Mouse (Mus musculus): ENCODE measurements around the gene Bcas3. TPM values are rescaled to one million over a fixed set of nuclear protein-coding genes. Genes with fewer than 3 reads are reported as not detected.

Bcas3 gene
- polyA plus RNA-seq, 1 experiment from 2014 or later = 44.3 TPM

DNA sequence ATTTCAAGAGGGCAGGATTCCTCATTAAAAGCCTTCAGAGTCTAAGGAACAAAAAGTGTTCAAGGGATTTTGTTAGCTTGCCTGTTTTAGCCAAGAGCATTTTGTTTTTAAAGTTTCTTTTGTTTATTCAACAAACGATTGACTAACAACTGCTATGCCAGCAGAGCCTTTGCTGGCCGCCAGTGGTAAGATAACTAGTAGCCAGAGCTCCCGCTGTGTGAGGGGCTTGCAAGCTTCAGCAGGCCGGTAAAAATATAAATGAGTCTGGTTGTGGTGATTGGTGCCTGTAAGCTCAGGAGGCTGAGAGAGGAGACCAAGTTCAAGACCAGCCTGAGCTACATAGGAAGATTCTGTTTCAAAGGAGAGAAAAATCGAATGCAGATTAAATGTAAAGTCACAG is 385.6 kb downstream of the Bcas3 start:
- no peak overlapping the region for H3K4me3 ChIP-seq (ENCODE audit: low read depth, low read length)
- no peaks in the 10 kb centered on the region for H3K27me3 ChIP-seq (ENCODE audit: control insufficient read depth, insufficient read depth, low read length)
- no peaks in the 10 kb centered on the region for H3K9me3 ChIP-seq (ENCODE audit: control insufficient read depth, low read length)
- no peaks in the 10 kb centered on the region for H3K36me3 ChIP-seq (ENCODE audit: control insufficient read depth, insufficient read depth, low read length)
- H3K9ac ChIP-seq (ENCODE audit: low read length) = no peak overlapping the region
- ATAC-seq (ENCODE audit: insufficient read depth, low FRiP score, low TSS enrichment) = no peak
- H3K27ac ChIP-seq (ENCODE audit: low read depth, low read length) = no peak overlapping the region
- DNase-seq (ENCODE audit: low spot score) = no peak
- H3K4me2 ChIP-seq (ENCODE audit: low read depth) = no peak overlapping the region
- WGBS = 26% methylated on average over 5 of the region's 5 CpGs
- peaks cover 17% of the 10 kb centered on the region for H3K4me1 ChIP-seq (ENCODE audit: control insufficient read depth, insufficient read depth, low read length)

DNA sequence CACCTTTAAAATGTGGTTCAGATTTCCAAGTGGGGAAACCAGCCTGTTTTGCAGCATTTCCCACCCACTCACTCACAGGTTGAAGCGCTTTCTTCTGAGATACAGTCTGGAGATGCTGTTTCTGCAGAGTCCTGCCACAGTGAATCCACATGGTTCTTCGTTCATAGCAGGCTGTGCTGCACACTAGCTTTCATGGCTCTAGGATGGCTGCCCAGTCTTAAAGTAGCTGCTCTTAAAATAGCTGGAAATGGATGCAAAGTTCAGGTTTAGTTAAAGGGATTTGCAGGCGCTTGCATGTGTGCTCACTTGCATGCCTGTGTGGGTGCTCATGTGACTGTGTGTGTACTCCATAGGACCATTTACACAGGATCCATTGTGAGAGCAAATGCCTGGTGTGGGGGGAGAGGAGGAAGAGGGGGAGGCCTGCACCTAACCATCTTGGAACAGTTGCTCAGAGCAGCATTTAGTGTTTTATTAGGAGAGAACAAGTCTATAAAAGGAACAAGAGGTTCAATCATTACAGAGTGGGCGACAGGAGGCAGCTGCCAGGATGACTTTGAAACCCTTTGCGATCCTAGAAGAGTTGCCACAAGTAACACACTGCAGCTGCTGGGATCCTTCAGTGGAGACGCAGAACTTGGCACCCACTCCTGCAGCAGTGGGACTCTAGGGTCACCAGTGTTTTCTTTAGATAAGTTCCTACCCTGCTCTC is 386.5 kb downstream of the Bcas3 start:
- ATAC-seq (ENCODE audit: insufficient read depth, low FRiP score, low TSS enrichment) (no peak), DNase-seq (ENCODE audit: low spot score) (no peak)
- H3K27ac ChIP-seq (ENCODE audit: low read depth, low read length) = no peak overlapping the region
- no peaks in the 10 kb centered on the region for H3K27me3 ChIP-seq (ENCODE audit: control insufficient read depth, insufficient read depth, low read length)
- peaks cover 17% of the 10 kb centered on the region for H3K4me1 ChIP-seq (ENCODE audit: control insufficient read depth, insufficient read depth, low read length)
- H3K9ac ChIP-seq (ENCODE audit: low read length) = no peak overlapping the region
- H3K9me3 ChIP-seq (ENCODE audit: control insufficient read depth, low read length) = no peaks in the 10 kb centered on the region
- WGBS = 42% methylated on average over 6 of the region's 6 CpGs
- H3K4me3 ChIP-seq (ENCODE audit: low read depth, low read length) = no peak overlapping the region
- H3K36me3 ChIP-seq (ENCODE audit: control insufficient read depth, insufficient read depth, low read length) = no peaks in the 10 kb centered on the region
- H3K4me2 ChIP-seq (ENCODE audit: low read depth) = no peak overlapping the region

DNA sequence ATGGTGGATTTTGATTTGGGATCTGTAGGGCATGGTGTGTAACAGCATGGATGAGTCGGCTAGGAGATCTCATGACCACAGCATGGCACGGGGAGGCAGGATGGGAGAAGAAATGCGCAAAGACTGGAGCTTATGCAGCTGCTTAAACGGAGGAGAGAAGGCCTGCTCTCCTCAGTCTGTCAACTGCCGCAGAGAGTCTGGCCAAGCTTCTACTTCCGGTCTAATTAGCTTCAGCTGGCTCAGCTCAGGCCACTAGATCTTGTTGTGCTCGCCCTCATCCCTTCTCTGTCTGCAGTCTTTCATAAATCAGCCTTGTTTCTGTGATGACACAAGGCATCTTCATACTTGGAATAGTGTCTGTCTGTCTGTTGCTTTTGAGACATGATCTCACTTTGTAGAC is 393.4 kb downstream of the Bcas3 start:
- H3K4me1 ChIP-seq (ENCODE audit: control insufficient read depth, insufficient read depth, low read length) = no peaks in the 10 kb centered on the region; the same call in 1 of the 2 replicates
- no peak overlapping the region for H3K9ac ChIP-seq (ENCODE audit: low read length)
- no peaks in the 10 kb centered on the region for H3K36me3 ChIP-seq (ENCODE audit: control insufficient read depth, insufficient read depth, low read length)
- no peak overlapping the region for H3K27ac ChIP-seq (ENCODE audit: low read depth, low read length)
- ATAC-seq (ENCODE audit: insufficient read depth, low FRiP score, low TSS enrichment) (no peak), DNase-seq (ENCODE audit: low spot score) (no peak)
- no peak overlapping the region for H3K4me3 ChIP-seq (ENCODE audit: low read depth, low read length)
- H3K4me2 ChIP-seq (ENCODE audit: low read depth) = no peak overlapping the region
- H3K27me3 ChIP-seq (ENCODE audit: control insufficient read depth, insufficient read depth, low read length) = no peaks in the 10 kb centered on the region
- H3K9me3 ChIP-seq (ENCODE audit: control insufficient read depth, low read length) = no peaks in the 10 kb centered on the region
- 66% methylated on average over 7 of the region's 7 CpGs for WGBS

DNA sequence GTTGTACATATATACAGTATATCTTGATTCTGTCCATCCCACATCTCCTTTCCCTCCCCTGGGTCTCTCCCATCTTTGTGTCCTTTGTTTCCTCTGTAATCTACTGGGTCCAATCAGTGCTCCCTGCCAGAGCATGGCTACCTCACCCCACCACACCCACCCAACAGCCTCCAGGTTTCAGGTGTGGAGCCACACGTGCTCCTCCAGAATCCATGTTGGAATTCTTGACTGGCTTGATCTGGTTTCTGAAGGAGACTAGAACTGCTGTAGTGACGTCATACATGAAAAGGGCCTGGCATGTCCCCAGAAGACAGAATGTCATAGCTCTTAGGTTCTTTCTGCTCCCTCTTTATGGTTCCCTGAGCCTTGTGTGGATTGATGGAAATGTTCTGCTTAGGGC is 395.9 kb downstream of the Bcas3 start:
- ATAC-seq (ENCODE audit: insufficient read depth, low FRiP score, low TSS enrichment) (no peak), DNase-seq (ENCODE audit: low spot score) (no peak)
- no peaks in the 10 kb centered on the region for H3K36me3 ChIP-seq (ENCODE audit: control insufficient read depth, insufficient read depth, low read length)
- no peaks in the 10 kb centered on the region; the same call in 1 of the 2 replicates for H3K4me1 ChIP-seq (ENCODE audit: control insufficient read depth, insufficient read depth, low read length)
- no peak overlapping the region for H3K9ac ChIP-seq (ENCODE audit: low read length)
- no peaks in the 10 kb centered on the region for H3K27me3 ChIP-seq (ENCODE audit: control insufficient read depth, insufficient read depth, low read length)
- H3K4me2 ChIP-seq (ENCODE audit: low read depth) = no peak overlapping the region
- no peak overlapping the region for H3K27ac ChIP-seq (ENCODE audit: low read depth, low read length)
- no peaks in the 10 kb centered on the region for H3K9me3 ChIP-seq (ENCODE audit: control insufficient read depth, low read length)
- no peak overlapping the region for H3K4me3 ChIP-seq (ENCODE audit: low read depth, low read length)
- 90% methylated on average over 2 of the region's 2 CpGs for WGBS

DNA sequence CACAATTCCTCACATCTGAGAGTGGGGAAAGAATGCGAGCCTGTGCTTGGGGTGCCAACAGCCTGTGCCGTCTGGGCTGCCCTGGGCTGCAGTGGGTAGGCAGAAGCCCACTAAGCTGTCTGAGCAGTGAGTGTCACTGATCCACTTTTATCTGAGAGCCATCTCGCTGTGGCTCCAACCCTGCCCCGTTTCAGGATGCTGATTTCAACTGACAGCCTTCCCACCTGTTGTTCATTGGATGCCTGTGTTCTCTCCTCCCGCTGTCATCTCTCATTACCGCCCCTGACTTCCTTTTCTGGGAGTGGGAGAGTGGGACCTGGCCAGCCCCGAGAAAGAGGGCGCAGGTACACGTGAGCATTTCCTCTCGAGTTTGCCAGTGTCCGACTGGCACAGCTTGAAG is 398.2 kb downstream of the Bcas3 start:
- Histone ChIP-seq H3K9me3 (ENCODE audit: control insufficient read depth, low read length) (no peaks in the 10 kb centered on the region), H3K4me1 (ENCODE audit: control insufficient read depth, insufficient read depth, low read length) (peaks cover 3% of the 10 kb centered on the region; the same call in 1 of the 2 replicates), H3K36me3 (ENCODE audit: control insufficient read depth, insufficient read depth, low read length) (no peaks in the 10 kb centered on the region), H3K27ac (ENCODE audit: low read depth, low read length) (no peak overlapping the region), H3K4me3 (ENCODE audit: low read depth, low read length) (no peak overlapping the region), H3K27me3 (ENCODE audit: control insufficient read depth, insufficient read depth, low read length) (no peaks in the 10 kb centered on the region), H3K9ac (ENCODE audit: low read length) (no peak overlapping the region), H3K4me2 (ENCODE audit: low read depth) (no peak overlapping the region)
- DNase-seq (ENCODE audit: low spot score) (no peak), ATAC-seq (ENCODE audit: insufficient read depth, low FRiP score, low TSS enrichment) (no peak)
- 60% methylated on average over 11 of the region's 11 CpGs for WGBS

DNA sequence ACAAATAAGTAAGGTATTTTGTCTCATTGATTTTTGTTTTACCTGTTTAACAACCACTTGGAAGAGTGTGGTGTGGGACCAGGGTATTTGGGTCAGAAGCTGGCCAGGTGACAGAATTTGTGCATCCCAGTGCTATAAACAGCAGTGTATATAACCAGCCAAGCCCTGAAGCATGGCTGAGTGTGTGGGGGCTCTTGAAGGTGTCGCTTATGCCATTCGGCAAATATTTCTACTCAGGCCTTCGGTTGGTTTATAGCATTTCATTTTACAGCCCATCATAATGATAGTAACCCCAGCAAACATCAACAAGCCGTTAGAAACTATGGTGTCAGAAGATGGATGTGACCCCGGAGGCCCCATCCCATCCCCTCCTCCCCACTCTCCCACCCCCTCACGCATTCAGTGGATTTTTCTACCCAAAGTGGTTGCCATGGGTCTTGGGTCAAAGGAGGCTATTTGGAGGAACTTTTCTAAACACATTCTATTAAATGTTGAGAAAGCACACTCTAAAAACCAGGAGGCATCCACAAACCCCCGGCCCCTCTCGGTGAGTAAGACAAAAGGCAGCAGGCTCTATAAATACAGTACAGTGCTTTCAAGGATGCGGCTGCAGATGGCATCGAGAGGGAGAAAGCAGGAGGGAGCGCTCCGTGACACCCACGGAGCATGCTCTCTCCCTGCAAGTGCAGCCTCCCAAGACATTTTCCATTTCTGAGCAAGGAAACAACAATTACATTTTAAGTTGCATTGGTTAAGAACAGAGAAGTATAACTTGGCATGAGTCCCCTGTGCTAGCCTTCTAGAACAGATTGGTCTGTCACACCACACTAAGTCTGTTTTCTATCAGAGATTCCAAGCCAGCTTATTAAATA is 401.9 kb downstream of the Bcas3 start:
- Histone ChIP-seq H3K4me3 (ENCODE audit: low read depth, low read length) (no peak overlapping the region), H3K4me2 (ENCODE audit: low read depth) (no peak overlapping the region), H3K4me1 (ENCODE audit: control insufficient read depth, insufficient read depth, low read length) (peaks cover 8% of the 10 kb centered on the region), H3K9ac (ENCODE audit: low read length) (no peak overlapping the region), H3K9me3 (ENCODE audit: control insufficient read depth, low read length) (no peaks in the 10 kb centered on the region), H3K27me3 (ENCODE audit: control insufficient read depth, insufficient read depth, low read length) (no peaks in the 10 kb centered on the region; the same call in 1 of the 2 replicates), H3K36me3 (ENCODE audit: control insufficient read depth, insufficient read depth, low read length) (no peaks in the 10 kb centered on the region), H3K27ac (ENCODE audit: low read depth, low read length) (no peak overlapping the region; the same call in 1 of the 2 replicates)
- whole genome bisulfite sequencing = 53% methylated on average over 13 of the region's 13 CpGs
- ATAC-seq (ENCODE audit: insufficient read depth, low FRiP score, low TSS enrichment) (no peak), DNase-seq (ENCODE audit: low spot score) (no peak)

DNA sequence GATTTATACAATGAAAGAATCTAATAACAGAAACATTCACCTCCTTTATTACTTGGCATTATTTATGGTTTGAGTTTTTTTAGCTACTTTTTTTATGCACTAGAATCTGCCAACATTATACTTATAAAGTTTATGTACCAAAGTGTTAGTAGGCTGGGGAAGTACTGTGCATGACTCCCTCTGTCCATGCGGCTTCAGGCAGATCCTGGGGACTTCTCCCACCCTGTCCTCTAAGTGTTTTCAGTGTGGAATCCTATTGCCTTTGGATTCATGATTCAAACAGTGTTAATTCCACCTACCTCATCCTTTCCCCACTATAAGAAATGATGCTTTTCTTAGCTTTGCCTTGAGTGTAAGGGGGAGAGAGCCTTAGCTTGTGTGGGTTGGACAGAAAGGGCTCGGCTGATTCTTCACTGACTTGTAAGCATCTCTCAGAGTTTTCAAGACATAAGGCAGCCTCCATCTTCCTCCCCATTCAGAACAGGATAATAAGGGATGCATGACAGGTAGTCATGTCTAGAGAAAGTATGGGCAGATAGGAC is 402.6 kb downstream of the Bcas3 start:
- Histone ChIP-seq H3K4me2 (ENCODE audit: low read depth) (no peak overlapping the region), H3K9me3 (ENCODE audit: control insufficient read depth, low read length) (no peaks in the 10 kb centered on the region), H3K4me3 (ENCODE audit: low read depth, low read length) (no peak overlapping the region), H3K36me3 (ENCODE audit: control insufficient read depth, insufficient read depth, low read length) (no peaks in the 10 kb centered on the region), H3K9ac (ENCODE audit: low read length) (no peak overlapping the region), H3K27ac (ENCODE audit: low read depth, low read length) (no peak overlapping the region), H3K4me1 (ENCODE audit: control insufficient read depth, insufficient read depth, low read length) (peaks cover 12% of the 10 kb centered on the region), H3K27me3 (ENCODE audit: control insufficient read depth, insufficient read depth, low read length) (no peaks in the 10 kb centered on the region; the same call in 1 of the 2 replicates)
- ATAC-seq (ENCODE audit: insufficient read depth, low FRiP score, low TSS enrichment) (no peak), DNase-seq (ENCODE audit: low spot score) (no peak)
- WGBS = 92% methylated on average over 2 of the region's 2 CpGs

DNA sequence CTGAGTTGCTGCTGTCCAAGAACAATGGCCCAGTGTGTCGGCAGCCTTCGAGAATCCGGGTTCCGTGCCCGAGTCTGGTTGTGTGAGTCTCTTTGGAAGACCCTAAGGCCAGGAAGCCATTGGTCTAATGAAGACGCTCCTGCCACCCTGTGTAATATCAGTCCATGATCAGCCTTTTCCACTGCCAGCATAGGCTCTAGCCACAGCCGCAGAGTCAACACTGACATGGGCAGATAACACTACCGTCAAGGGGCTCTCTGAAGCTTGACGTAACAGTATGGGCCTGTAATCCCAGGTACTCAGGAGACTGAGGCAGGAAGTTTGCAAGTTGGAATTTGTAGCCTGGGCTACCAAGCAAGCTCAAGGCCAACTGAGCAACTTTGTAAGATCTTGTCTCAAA is 405.9 kb downstream of the Bcas3 start:
- Histone ChIP-seq H3K36me3 (ENCODE audit: control insufficient read depth, insufficient read depth, low read length) (no peaks in the 10 kb centered on the region), H3K9me3 (ENCODE audit: control insufficient read depth, low read length) (no peaks in the 10 kb centered on the region), H3K27ac (ENCODE audit: low read depth, low read length) (no peak overlapping the region), H3K9ac (ENCODE audit: low read length) (no peak overlapping the region), H3K4me3 (ENCODE audit: low read depth, low read length) (no peak overlapping the region), H3K4me2 (ENCODE audit: low read depth) (no peak overlapping the region), H3K27me3 (ENCODE audit: control insufficient read depth, insufficient read depth, low read length) (peaks cover 1% of the 10 kb centered on the region; the same call in 1 of the 2 replicates), H3K4me1 (ENCODE audit: control insufficient read depth, insufficient read depth, low read length) (peaks cover 12% of the 10 kb centered on the region)
- no peak for ATAC-seq (ENCODE audit: insufficient read depth, low FRiP score, low TSS enrichment)
- 86% methylated on average over 9 of the region's 9 CpGs for WGBS
- DNase-seq (ENCODE audit: low spot score) = no peak
